Mouse (Mus musculus) ovary, postnatal 10 days (tissue): Measurements from ENCODE around the gene Arhgef18.

Experiments
- DNase-seq: peaks from one replicate; pipeline ENCODE4 v3.0.0; 2022; ENCODE audit warnings: low spot score

The Arhgef18 gene

DNA sequence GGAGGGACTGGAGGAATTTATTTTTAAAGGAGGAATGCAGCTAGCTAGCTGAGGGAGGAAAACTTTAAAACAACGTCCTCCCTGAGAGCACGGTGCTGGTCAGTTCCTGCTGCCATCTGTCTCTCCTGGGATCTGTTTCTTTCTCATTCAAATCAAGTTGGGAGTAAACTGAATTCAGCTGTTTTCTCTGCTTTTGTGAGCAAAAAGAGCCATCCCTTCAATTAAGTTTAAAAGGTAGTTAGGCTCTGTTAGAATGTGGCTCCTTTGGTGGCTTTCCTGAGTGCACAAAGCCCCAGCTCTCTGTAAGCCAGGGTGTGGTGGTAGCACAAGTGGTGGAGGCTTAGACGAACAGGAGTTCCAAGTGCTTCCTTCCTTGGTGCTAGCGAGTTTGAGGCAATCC lies 2.4 kb downstream of the Arhgef18 start:
- DNase-seq, result no peak

DNA sequence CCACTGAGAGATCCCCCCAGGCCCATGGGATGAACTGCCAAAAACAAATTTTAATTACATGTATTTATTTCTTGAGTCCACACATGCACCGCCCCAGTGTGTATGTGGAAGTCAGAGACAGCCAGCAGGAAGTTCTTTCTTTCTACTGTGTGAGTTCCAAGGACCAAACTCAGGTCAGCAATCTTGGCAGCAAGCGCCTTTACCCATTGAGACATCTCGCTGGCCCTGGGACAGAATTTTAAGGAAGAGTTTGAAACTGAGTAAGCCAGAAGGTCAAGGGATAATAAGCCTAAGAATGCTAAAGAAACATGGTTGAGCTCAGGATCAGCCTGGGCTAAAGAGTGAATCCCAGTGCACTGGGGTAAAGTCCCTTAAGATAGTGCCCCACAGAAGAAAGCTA lies 4.8 kb downstream of the Arhgef18 start:
- no peak for DNase-seq

DNA sequence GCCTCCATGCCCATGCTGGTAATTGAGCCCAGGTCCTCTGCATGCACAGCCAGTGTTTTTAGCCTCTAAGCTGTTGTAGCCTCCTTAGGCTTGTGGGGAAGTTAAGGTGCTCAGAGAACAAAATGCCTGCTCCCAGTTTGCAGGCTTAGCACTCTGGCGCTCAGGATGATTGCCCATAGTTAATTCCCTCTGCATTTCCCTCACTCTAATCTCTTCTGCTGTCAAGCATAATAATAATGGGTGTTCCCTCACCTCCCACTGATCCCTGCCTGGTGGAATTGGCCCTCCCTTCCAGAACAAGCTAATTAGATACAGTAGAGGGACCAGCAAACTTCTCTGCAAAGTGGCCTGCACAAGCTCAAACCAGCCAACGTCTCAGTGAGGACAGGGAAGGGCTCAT lies 7.7 kb downstream of the Arhgef18 start:
- DNase-seq, result no peak

DNA sequence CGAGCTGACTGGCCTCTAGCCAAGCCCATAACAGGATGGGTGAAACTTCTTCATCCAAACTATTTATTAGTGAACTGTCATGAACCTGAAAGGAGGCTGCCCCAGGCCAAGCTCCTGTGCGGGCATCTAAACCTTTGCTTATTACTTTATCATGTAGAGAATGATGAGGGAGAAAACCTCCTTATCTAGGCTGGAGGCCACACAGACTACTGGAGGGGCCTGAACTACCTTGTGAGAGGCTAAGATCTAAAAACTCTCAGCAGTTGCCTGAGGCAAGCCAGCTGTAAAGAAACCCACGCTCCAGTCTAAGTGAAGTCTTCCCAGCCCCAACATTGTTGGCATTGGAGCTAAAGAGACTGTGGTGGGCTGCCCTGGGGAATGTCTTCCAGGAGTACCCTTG lies 14.6 kb downstream of the Arhgef18 start:
- no peak for DNase-seq

DNA sequence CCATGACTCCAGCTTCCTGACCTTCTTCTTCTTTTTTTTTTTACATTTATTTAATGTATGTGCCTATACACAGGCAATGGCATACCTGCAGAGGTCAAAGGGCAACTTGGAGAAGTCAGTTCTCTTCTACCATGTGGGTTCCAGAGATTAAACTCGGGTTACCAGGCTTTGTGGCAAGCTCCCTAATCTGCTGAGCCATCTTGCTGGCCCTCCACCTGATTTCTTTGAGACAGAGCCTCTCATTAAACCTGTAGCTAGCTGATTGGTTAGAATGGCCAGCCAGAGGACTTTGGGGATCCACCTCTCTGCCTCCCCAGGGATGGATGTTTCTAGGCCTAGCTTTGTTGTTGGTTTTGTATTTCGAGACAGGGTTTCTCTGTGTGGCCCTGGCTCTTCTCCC lies 18.3 kb downstream of the Arhgef18 start:
- DNase-seq, result no peak

DNA sequence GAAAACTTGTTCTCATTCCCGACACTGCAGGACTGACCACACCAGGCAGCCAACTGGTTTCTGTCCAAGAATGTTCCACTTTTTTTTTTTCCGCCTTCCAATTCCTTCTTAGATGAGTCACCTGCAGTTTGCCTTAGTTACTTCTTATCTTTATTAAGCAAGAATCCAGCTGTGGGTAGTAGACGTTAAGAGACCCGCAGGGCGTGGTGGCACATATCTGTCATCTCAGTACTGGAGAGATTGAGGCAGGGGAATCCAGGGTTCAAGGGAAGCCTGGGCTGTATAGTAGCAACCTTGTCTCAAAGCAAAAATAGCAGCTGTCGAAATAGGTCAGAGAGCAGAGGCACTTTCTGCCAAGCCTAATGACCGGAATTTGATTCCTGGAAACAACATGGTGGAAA lies 19.1 kb downstream of the Arhgef18 start:
- DNase-seq, result no peak

DNA sequence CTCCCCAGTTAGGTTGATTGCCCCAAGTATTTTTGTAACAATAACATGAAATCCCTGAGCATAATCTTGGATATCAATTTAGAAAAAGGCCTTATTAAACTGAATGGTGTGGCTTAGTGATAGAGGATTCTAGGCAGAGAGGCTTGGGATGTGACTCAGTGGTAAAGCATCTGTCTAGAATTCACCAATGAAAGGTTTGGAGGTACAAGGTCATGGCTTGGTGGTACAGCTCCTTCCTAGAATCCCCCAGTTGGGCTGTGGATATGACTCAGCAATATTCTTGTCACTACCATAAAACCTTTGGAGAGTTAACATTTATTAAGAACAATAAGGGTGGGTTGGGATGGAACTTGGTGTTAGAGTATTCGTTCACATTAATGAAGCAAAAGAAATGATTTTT lies 20.0 kb downstream of the Arhgef18 start:
- no peak for DNase-seq

DNA sequence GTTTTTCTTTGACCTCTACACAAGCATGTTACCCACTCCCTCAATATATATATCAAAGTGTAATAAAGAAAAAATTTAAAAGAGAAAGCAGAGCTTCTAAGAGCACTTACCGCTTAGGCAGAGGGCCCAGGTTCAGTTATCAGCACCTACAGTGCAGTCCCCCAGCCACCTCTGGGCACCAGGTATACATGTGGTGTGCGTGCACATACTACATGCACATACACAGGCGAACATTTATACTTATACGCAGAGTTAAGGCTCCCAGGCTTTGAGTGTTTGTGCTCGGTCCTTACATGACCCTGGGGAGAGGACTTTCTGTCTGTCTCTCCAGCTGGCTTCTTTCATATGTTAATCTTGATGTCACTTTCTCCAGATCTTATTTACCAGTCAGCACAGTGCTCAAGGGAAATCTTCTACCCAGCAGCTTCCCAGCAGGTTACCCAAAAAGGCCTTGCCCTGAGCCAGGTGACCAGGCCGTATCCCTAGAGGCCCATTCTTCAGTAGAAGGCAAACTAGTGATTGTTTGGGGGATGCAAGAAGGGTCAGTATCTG lies 21.9 kb downstream of the Arhgef18 start:
- DNase-seq, result no peak

DNA sequence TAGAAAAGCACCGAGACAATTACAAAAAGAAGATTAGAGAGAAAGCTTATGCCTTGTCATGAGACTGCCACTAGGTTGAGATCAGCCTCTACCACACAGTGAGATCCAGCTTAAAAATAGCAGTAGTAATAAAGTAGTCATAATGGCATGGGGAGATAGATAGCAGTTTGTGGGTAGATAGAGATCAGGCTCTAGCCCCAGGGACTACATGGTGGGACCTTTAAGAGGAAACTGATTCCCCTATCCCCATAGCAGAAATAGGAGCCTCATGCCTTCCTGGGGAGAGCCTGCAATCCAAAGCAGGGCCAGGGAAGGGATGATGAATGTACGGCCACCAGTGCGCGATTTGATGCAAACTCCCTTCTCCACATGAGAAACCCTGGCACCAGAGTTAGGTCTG lies 22.5 kb downstream of the Arhgef18 start:
- DNase-seq, result no peak

DNA sequence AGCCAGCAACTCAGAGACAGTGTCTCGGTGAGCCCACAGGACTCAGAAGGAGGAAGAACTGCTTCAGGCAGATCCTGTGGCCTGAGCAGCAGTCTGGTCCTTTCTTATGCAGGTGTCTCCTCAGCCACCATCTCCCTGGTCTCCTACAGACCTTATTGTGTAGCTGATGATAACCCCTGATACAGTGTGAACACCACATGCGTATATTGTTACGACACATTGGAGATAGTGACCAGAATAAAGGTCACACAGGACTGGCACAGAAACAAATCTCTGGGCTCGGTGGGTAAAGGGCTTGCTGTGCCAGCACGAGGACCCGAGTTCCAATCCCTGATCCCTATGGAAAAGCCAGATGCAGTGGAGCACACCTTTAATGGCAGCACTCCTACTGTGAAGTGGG lies 22.9 kb downstream of the Arhgef18 start:
- DNase-seq, result no peak

DNA sequence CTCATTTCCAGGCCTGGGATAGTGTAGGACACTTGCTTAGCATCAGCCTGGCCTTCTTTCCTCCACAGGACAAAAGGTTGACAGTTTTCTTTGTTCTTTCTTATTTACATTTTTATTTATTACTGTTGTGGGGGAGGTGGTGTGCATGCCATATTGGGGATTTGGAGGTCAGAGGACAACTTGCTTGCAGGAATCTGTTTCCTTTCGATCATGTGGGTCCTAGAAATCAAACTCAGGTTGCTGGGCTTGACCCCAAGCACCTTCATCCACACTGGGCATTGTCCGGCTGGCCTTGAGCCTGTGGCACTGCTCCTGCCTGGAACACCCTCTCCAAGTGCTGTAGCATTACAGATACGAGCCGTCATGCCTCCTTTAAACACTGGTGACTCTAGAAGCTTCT lies 24.0 kb downstream of the Arhgef18 start:
- DNase-seq, result no peak

DNA sequence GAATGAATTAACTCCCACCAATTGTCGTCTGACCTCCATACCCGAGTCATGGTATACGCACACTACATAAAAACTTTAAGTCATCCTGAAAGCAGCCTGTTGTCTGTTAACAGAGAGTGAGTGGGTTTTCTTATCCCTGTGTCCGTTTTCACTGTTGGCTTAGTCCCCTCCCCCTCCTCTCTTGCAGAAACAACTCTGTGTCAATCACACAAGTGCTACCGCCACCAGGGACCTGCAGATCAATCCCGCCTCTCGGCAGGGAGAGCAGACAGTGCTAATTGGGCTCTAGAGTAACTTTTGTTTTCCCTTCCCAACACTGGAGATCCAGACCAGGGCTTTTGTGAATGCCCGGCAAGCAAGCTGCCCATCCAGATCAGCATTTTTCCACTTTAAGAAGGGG lies 24.6 kb downstream of the Arhgef18 start:
- DNase-seq, result no peak

DNA sequence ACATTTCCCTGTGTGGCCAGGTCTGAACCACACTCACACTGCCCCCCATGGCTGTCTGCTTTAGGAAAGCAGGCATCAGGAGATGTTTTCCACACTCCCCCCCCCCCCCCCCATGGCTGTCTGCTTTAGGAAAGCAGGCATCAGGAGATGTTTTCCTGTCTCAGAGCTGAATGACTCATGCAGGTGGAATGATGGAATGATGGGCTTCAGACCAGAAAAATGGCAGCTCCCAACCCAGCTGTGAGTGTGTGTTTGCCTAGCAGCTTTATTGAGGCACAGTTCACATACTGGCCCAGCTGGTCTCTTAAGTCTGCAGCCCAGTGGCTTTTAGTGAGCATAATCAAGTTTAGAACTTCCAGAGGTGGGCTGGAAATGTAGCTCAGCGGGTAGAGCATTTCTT lies 25.3 kb downstream of the Arhgef18 start:
- DNase-seq, result no peak

DNA sequence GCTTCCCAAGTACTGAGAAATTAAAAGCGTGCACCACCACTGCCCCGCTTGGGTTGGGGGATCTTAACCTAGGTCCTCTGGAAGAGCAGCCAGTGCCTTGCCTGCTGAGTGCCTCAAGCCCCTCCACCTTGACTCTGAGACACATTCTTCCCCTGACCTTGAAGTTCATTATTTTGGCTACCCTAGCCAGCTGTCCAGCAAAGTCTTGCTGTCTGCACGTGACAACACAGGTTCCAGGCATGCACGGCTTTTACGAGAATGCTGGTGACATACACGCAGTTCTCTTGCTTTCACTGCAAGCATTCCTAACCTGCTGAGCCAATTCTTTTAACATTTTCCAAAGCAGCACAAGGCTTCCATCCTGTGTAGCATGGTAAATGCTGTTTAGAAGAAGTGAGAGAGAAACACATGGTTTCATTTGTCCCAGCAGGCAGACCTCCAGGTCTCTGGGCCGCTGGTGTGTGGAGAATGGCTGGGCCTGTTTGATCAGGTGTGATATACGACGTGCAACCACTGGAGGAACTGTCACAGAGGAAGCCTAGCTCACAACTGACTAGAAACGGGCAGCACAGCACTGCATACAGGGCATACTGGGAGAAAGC lies 27.4 kb downstream of the Arhgef18 start:
- DNase-seq, result no peak

DNA sequence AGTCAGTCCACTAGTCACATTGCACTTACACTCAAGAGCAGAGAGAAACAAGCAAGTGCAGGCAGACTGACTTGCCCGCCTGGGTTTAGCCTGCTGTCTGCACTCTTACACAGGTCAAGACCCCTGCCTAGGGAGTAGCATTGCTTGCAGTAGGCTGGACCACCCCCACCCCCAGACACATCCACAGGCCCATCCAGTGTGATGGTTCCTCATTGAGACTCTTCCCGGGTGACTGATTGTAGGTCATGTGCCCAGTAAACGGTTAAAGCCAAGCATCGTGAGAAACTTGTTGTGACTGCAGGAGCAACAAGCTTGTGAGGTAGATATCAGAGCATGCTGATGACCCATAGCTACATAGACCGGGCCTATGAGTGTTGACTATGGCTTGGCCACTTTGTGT lies 28.7 kb downstream of the Arhgef18 start:
- no peak for DNase-seq

DNA sequence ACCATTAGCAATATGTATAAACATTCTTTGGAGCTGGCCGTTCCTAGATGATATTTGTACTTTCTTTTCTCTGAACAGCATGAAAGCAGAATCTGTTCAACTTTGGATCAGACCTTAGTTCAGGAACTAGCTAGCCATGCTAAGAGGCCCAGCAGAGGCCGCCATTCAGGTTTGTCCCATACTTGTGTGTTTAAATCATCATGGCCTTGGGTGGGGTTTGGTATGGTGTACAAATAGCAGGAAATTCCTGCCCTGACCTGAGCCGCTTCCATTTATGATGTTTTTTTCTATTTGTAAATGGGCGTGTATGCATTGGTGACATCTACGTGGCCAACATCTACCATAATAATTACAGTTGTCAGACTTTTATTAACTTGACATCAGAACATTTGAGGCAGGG lies 32.4 kb downstream of the Arhgef18 start:
- no peak for DNase-seq

DNA sequence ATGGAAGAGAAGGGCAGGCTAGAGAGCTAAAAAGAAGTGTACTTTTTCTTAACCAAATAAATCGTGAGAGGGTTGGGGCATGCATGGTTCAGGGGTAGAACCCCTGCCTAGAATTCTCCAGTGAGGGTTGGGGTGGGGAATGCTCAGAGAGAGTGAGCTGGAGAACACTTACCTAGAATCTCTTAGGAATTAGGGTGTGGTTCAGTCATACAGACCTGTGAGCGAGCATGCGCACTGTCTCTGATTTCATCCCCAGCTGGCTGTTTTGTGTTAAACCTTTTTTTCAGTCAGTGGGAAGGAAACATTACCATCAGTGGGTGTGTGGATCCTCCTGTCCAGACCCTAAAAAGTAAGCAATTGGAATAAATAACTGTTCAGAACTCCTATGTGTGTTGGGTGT lies 33.4 kb downstream of the Arhgef18 start:
- no peak for DNase-seq

DNA sequence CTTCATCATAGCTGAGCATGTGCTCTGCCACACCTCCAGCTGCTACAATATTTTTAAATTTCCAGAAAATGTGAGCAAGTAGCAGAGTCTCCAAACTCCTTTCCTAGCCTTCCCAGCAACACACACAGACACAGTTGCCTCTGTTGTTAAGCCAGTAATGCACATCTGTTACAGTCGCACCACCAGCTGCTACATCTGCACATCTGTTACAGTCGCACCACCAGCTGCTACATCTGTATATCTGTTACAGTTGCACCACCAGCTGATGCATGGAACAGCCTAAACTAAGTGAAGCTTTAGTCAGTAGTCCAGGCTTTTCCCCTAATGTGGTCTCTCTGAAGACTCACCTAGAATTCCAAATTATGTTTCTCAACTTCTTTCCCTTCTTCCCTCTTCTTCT lies 35.6 kb downstream of the Arhgef18 start:
- DNase-seq, result no peak

DNA sequence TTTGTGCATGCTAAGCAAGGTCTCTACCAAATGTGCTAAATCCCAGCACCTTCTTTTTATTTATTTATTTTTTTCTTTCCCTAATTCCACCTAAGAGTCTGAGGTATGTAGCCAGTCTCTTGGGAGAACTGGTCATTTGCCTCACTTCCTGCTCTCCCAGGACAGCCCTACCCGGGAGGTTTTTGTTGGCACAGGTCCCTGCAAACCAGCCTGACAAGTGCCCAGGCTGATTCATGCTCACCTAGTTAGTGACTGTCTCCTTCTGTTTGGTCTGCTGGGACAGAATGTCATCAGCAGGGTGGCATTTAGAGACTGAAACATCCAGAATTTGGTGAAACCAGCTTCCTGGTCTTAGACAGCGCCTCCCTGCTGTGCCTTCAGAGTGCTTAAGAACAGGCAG lies 37.2 kb downstream of the Arhgef18 start:
- DNase-seq, result no peak

DNA sequence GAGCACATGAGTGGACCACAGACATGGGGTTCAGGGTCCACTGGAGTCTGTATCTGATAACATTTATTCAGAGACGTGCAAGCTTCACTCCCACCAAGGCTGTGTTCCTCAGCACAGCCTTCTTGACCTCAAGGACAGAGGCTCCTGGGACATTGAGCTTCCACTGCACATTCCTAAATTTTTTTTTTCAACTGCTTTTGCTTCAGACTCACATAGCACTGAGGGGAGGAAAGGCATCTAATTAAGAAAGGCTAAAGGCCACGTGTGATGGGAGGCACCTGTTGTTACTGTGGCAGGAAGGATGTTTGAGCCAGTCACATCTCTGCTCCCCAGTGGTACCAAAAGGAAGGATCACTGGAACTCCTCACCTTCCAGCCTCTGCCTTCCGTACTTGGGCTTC lies 38.3 kb downstream of the Arhgef18 start:
- DNase-seq, result no peak

DNA sequence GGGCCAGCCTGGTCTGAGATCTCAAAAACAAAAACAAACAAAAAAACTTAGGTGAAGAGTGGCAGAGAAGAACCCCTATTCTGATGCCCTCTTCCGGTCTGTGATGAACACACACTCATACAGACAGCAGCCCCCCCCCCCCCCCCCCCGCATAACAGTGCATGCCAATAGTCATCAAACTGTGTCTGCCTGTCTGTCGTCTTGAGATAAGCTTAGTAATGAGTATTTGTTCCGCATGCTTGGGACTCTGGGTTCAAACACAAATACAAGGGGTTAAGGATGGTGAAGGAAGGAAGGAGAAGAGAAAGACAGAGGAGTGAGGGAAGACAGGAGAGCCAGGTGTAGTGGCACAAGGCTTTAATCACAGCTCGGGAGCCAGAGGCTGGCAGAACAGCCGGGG lies 43.7 kb downstream of the Arhgef18 start:
- no peak for DNase-seq

DNA sequence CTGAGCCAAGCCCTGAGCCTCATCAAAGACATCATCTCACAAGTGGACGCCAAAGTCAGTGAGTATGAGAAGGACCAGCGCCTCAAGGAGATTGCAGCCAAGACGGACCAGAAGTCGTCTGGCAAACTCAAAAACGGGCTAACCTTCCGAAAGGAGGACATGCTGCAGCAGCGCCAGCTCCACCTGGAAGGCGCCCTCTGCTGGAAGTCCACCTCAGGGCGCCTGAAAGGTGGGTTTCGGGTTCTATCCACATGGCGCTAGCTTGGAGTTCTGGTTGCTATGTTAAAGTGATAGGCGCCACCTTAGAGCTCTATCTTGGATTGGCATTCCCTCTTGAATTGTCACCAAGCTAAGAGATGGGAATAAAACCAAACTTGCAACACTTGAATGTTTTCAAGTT lies 46.7 kb downstream of the Arhgef18 start:
- DNase-seq, result no peak

DNA sequence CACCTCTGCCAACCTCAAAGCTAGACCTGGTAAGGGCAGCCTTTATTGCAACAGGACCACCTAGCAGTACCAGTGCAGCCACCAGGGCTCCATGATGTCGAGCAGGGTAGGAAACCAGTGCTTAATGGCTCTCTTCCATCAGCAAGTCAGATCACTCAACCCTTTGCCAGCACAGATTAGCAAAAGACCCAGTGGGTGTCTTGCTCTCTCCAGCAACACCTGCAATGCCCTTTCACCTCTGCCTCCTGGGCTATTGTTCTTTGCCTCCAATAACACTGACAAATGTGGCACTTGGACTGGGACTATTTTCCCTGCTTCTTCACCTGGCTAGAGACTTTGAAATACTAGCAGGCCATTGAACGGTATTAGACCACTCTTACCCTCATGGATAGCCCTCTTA lies 56.4 kb downstream of the Arhgef18 start:
- DNase-seq, result no peak

DNA sequence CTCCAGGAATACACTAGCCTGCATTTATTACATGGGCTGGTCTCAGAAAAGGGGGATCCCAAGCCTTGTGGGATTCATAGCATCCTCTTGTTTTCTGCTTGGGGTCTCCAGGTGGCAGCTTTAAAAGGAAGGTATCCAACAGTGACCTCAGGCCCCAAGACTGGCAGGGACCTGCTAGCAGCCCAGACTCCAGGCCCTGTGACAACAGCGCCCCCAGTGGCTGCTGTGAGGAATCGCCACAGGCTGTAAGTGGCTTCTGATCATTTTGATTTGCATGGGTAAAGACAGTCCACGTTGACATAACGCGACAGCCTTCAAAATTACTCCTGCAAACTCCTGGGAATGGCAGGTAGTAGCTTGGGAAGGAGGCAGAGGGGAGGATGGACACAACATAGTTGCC lies 57.9 kb downstream of the Arhgef18 start:
- no peak for DNase-seq

DNA sequence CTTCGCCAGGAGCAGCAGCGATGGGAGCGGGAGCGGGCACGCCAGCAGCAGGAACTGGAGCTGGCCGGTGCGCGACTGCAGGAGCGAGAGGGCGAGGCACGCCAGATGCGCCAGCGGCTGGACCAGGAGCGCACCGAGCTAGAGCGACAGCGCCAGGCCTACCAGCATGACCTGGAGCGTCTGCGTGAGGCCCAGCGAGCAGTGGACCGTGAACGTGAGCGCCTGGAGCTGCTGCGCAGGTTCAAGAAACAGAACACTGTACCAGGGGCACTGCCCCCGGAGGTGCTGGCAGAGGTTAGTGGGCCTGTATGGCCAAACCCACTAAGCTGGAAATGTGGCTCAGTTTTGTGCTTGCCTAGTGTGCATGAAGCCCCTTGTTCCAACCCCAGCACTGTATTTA lies 59.2 kb downstream of the Arhgef18 start:
- no peak for DNase-seq
